Mouse (Mus musculus): Measurements from ENCODE around the gene Gm17018.

- TF ChIP-seq CTCF (IDR thresholded peaks at IDR 0.05; ENCODE audit: control insufficient read depth, insufficient read depth, insufficient replicate concordance, low read depth, low read length) (no peak), POLR2A (IDR thresholded peaks at IDR 0.05; ENCODE audit: control insufficient read depth, low read depth, low read length) (no peak)
These were observed 32.4 kb upstream of the Gm17018 start for GRCm38 (mm10) chr19:45527931-45528534.

Measured in testis, adult 2 months (tissue).